ENCODE assay signal across 8 mouse cellular contexts in genomic region chr5:72167594-72168284, GRCm38 (mm10). TPM values are rescaled to one million over a fixed set of nuclear protein-coding genes. Genes with fewer than 3 reads are reported as not detected.
DNase-seq lines count a peak whose midpoint lies in the region; ATAC-seq and TF ChIP-seq lines count a peak whose summit lies in the region.

TSS of gene Commd8 (minus strand) at chr5:72168189.

- ATAC-seq in hindbrain, postnatal 0 days, result peak; percentile 94
- peak; percentile 72 for ATAC-seq in megakaryocyte, adult 5-6 weeks (ENCODE audit: poor library complexity, severe bottlenecking)

- WGBS in hindbrain, postnatal 0 days, result under 1% methylated on average over 38 of the region's 38 CpGs

- peak; percentile 70 for DNase-seq in WW6 (ENCODE audit: low read depth, low spot score)
- peak; percentile 90 to 95 for DNase-seq in cerebellum, postnatal 4 days (ENCODE audit: low spot score in 2 of 2)
- DNase-seq in gastrocnemius, adult 2 months, result peak; percentile 95
- DNase-seq in hindbrain, postnatal 0 days (ENCODE audit: low spot score), result peak; percentile 98
- DNase-seq in left cerebral cortex, adult 2 months (ENCODE audit: extremely low spot score in 1 of 2, low spot score in 2 of 2), result peak; percentile 93 to 94
- peak; percentile 96 to 98 for DNase-seq in right cerebral cortex, adult 2 months (ENCODE audit: low spot score in 2 of 2)
- DNase-seq in urinary bladder, postnatal 14 days (ENCODE audit: low spot score), result peak; percentile 95

- peak within 1 kb of the TSS; percentile 77 for H3K4me2 ChIP-seq in hindbrain, postnatal 0 days (ENCODE audit: low read depth, low read length)

- H3K27ac ChIP-seq in gastrocnemius, adult 2 months, result peak within 1 kb of the TSS; percentile 90
- peak within 1 kb of the TSS; percentile 75 for H3K27ac ChIP-seq in hindbrain, postnatal 0 days
- peak within 1 kb of the TSS; percentile 96 for H3K27ac ChIP-seq in left cerebral cortex, adult 2 months

- peak within 1 kb of the TSS; percentile 85 for H3K4me3 ChIP-seq in gastrocnemius, adult 2 months
- peak within 1 kb of the TSS; percentile 56 for H3K4me3 ChIP-seq in hindbrain, postnatal 0 days (ENCODE audit: low read length)
- peak within 1 kb of the TSS; percentile 93 for H3K4me3 ChIP-seq in left cerebral cortex, adult 2 months

- no peak for TF ChIP-seq CTCF in gastrocnemius, adult 2 months (IDR thresholded peaks at IDR 0.05)
- no peak for TF ChIP-seq CTCF in hindbrain, postnatal 0 days (IDR thresholded peaks at IDR 0.05; ENCODE audit: low read depth)
- TF ChIP-seq CTCF in left cerebral cortex, adult 2 months (IDR thresholded peaks at IDR 0.05), result no peak

- H3K27me3 ChIP-seq in hindbrain, postnatal 0 days (ENCODE audit: insufficient read depth, low read length), result no peaks in the 10 kb centered on the region

- H3K36me3 ChIP-seq in hindbrain, postnatal 0 days (ENCODE audit: insufficient read depth, low read length), result no peaks in the 10 kb centered on the region

- intact Hi-C loops in gastrocnemius, adult 2 months (cut with DNase I), result no loop called here
- intact Hi-C loops in left cerebral cortex, adult 2 months (cut with DNase I), result loop anchor here (10.0 kb wide), 1 partner anchor 387 kb away; the partner anchor contains the start of gene Nfxl1

- H3K9ac ChIP-seq in hindbrain, postnatal 0 days (replicated peaks; ENCODE audit: low read length), result peak within 1 kb of the TSS; percentile 59

- H3K9me3 ChIP-seq in hindbrain, postnatal 0 days (ENCODE audit: low read length), result no peaks in the 10 kb centered on the region

- peaks cover 14% of the 10 kb centered on the region for H3K4me1 ChIP-seq in hindbrain, postnatal 0 days (ENCODE audit: insufficient read depth, low read length)

RNA-seq across cellular contexts. Expression of gene Commd8, which starts in this region (rescaled TPM):
- 10 to 100 TPM; 31.5 to 35.5 TPM for total RNA-seq in gastrocnemius, adult 2 months (2021)
- 22.4 and 22.8 TPM in 2 replicates for total RNA-seq in hindbrain, postnatal 0 days (2014; rRNA removed)
- 149 and 166 TPM in 2 replicates for polyA plus RNA-seq in hindbrain, postnatal 0 days (2015; fragmentation: Nextera tagmentation; extraction: Ambion mirVana)
- 10 to 100 TPM; 85.5 to 86.0 TPM for total RNA-seq in left cerebral cortex, adult 2 months (2021)
- total RNA-seq in megakaryocyte, adult 5-6 weeks (2015), result 231 and 298 TPM in 2 replicates
- 142 and 175 TPM in 2 replicates for total RNA-seq in megakaryocyte, adult 5-6 weeks (2017)

Comparison
In these comparisons a context has a peak if more than half of its experiments do, and no peak if none do; other contexts are left out.
1. Peak in every context shown above with its lines: DNase-seq, ATAC-seq, H3K4me3 ChIP-seq and H3K27ac ChIP-seq.